Mouse (Mus musculus) lung, postnatal 4 days (tissue): ENCODE measurements around the gene Srrm2.
A peak's percentile ranks its signal among the peaks of the same experiment; 100 is the strongest.

Experiments used
- DNase-seq, 2 experiments: peaks; one replicate each; pipeline ENCODE4 v3.0.0; 2021

Gene Srrm2

DNA sequence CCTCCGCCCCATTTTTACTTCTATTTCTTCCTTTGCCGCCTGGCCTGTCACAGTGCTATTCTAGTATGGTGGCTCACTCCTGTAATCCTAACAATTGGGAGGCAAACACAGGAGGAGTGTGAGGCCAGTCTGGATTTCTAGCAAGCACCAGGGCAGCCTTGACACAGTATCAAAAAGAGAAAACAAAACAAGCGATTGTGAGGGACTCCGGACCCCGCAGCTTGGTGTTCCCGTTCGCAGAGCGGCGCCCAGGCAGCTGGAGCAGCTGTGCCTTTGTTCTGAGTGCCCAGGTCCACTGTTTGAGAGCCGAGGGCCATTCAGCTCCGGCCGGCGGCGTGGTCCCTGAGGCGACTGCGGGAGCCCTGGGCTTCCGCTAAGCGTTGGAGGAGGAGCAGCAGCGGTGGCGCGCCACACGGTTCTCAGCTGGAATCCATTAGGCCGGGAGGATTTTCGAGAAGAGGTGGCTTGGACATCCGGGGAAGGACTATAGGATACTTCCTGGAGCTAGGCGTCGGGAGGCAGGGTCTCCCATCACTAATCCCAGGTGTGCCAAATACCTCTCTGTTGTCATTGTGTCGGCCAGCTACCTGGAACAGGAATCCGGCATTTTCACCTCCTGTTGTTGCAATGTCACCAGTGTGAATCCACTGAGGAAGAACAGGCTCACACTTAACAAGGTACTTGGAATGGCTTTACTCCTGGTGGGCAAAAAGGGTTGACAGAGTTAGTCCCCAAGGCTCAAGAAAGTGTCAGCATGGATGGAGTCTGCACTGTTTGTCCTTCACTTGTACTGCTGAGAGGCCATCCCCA lies at the start of gene Srrm2:
TSS of gene Srrm2 (plus strand) at position 264 of the 810 bp plus-strand sequence.
- DNase-seq = peak; percentile 73 to 77

DNA sequence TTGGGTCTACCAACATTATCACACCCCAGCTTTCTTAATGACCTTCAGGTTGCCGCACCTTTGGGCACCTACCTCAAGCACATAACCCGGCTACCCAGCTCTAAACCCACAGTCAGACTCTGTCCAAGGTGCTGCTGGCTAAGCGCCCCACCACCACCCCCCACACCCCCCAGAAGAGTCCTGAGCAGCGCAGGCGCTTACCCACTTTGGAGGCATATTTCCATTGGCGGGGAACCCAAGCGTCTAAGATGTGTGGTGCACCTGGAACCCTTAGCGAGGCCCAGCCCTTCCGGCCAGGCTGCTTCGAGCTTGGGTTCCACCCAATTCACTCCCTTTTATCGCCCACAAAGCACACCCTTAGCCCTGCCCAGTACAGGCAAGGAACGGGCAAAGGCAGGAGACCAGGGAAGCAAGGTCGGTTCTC lies 49.7 kb upstream of the Srrm2 start, which contains the start of gene Paqr4:
TSS of gene Paqr4 (minus strand) at position 270 of the 424 bp plus-strand sequence.
- peak in 1 of 2 experiments; percentile 50 for DNase-seq

DNA sequence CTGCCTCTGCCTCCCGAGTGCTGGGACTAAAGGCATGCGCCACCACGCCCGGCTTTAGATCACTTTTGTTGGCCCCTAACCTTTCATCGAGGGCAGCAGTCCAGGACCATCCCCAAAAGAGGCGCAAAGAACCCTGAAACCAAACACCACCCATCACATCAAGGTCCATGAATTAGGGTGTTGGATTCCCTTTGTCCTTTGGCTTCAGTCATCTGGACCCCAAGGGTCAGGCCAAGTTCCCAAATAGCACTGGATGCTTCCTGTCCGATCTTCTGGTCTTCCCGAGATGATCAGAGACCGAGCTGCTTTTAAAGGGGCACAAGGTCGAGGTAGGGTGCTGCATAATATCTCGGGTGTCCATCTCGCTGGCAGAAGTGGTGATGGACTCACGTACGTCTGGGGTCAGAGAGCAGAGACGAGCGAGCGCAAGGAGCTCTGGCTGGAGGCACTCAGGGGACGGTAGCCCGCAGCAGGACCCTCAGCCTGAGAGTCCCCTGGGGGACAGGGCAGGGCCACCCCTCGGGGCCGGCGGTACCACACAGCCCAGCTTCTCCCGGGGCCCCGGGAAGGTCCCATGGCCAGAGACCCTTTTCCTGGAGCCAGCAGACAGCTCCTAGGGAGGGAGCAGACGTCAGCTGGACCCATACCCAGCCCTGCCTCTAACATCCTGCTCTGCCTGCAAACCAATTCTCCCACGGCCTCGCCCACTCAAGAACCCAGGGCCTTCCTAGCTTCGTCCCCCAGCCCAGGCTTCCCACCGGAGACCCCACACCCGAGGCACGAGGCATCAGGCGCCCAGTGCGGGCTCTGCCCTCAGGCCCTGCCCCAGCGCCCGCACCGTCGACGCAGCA lies 48.7 kb upstream of the Srrm2 start:
- DNase-seq = no peak

DNA sequence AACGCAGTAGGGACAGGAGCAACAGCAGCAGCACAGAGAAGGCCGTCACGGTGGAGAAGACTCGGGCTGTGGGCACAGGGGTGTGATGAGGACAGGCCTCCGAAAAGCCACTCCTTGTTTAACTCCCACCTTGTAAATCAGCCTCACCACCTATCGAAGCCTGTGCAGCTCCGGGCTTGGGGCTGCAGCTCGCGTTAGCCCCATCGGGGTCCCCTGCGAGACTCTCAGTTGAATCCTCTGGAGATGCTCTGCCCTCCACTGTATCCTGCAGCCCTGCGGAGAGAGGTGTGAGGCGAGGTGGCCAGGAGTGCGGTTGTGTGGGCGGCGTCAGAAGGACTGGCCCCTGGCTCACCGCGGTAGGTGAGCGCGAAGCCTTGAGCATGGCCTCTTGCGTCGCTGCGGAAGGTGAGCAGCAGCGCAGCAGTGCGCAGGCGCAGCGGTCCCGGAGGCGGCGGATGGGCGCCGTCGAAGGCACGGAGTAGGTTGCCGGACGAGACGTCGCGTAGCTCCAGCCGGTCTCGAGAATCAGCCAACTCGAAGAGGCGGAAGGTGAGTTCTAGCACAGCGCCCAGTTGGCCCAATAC lies 48.0 kb upstream of the Srrm2 start:
- peak; percentile 56 to 65 for DNase-seq

DNA sequence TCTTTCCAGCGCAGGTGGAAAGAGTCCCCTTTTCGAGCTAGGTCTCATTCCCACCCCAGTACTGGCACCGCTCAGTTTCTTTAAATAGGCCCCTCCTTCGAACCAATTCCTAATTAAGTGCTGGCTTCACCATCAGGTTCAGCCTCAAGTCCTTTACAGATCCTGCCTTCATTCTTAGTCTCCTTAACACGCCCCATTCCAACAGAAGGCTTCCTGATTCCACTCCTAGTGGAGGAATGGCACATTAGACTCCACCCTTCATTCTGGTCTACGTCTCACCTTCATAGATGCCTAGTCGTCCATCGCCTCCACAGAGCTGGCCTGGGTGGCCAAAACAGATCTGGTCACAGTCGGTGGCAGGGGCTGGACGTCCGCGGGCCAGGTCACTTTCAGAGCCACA lies 47.4 kb upstream of the Srrm2 start:
- no peak for DNase-seq

DNA sequence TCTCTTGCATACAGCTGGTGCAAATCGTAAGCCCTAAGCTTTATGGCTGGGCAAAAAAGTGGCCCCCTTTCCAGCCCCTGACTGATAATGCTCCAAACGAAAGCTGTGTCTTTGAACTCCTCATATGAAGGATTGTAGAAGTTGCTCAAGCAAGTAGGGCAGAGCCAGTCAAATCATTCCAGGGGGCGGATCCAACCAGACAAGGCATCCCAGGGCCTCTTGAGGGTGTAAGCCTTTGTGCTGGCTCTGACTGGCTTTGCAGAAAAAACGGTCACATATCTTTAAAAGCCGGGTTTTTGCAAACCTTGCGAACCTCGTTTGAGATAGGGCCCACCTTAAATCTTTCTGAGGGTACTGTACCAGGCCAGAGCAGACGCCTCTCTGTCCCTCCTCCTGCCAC lies 46.3 kb upstream of the Srrm2 start:
- no peak for DNase-seq

DNA sequence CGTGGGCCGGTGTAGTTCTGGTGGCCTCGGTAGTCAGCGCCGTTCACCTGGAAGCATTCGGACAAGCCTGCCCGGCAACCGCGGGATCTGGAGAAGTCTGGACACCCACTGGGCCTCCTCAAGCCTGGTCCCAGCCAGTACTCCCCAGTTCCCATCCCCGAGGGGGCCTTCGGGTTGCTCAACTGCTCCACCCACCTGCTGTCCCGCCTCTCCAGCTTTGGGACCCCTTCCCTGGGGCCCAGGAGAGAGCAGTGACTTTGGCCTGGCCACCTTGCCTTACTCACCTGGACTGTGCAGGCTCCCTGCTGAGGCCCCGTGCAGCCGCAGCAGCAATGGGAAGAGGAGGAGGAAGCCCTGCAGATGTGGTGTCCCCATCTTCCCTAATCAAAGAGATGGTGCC lies 45.7 kb upstream of the Srrm2 start:
- no peak for DNase-seq

DNA sequence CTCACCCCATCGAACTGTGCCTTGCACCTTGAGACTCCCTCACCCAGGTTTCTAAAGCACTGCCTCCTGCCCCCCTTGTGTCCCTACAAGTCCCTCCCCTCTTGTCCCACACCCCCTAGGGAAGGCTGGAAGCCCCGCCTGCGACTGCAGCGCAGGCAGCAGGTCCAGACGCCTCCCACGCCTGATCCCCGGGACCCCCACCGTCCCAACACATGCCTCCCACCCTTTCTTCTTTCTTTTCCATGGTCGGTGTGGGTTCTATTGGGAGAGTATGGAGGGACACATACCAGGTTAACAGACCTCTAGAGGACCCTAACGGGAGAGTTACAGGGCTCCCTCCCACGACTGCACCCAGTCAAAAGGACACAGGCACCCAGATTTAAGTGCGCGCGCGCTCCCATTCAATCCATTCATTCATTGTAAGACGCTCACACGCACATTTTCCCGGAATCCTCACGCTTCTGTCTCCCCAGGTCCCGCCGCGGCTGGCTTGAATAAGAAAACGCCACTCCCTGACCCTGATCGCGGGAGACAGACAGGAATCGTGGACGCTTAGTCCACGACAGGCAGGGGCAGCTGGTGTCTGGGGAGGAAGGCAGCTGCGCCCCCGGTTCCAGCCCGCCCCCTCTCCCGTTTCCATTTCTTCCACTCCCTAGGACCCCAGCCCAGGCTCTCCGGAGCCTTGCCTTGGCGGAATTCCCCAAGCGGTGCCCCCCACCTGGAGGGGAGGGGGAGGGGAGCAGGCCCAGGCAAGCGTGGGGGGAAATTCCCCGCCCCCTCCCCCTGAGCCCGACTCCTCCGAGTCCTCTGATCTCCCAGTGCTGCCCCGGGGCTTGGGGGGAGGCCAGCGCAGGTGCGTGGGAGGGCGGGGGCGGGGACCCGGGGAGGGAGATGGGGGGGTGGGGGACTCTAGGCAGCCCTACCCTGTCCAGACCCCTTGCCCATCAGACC lies 44.8 kb upstream of the Srrm2 start, which contains the start of gene Kremen2:
TSS of gene Kremen2 (minus strand) at position 533 of the 951 bp plus-strand sequence.
- DNase-seq = no peak

DNA sequence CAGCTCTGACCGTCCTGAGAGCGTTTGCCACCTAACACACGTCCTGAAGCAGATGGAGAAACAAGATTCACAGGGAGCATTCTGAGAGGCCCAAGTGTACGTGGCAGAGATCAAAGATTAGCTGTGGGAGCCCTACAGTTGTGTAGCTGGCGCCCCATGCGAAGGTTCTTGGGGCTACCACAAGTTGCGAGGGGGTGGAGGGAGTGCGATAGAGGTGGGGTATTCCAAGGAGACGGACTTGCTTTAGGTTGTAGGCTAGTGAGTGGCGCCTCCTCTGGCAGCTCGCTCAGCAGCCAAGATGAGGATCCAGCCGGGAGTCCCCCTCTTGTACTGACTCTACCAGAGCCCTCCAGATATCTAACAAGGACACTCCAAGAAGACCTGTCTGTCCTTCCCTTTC lies 44.0 kb upstream of the Srrm2 start:
- peak; percentile 24 to 29 for DNase-seq

DNA sequence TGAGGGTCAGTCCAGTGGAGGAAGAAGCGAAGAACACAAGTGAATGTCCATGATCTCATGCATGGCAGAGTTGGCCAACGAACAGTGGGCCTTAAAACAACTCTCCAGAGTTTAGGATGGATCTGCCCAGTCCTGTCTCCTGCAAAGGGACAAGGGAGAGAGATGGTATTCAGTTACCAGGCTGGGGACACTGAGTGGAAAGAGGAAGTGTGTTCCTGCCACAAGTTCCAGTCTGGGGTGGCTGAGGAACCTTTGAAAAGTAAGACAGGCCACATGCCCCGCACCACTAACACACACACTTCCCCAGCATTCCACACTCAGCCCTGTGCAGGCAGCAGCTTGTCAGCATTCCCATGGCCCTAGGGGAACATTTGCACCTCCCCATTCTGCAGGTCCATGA lies 43.6 kb upstream of the Srrm2 start:
- peak; percentile 14 to 15 for DNase-seq

DNA sequence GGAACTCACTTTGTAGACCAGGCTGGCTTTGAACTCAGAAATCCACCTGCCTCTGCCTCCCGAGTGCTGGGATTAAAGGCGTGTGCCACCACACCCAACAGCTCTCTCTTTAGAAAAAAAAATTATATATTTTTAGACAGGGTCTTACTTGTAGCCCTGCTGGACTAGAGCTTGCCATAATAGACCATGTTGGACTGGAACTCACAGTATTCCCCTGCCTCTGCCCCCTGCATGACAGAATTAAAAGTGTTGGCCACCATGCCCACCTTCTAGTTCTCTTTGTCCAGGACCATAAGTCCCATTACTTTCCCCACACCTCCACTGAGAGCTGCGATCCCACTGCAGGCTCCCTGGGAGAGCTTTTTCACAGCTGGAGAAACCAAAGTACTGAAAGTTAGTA lies 42.9 kb upstream of the Srrm2 start:
- peak in 1 of 2 experiments; percentile 12 for DNase-seq

DNA sequence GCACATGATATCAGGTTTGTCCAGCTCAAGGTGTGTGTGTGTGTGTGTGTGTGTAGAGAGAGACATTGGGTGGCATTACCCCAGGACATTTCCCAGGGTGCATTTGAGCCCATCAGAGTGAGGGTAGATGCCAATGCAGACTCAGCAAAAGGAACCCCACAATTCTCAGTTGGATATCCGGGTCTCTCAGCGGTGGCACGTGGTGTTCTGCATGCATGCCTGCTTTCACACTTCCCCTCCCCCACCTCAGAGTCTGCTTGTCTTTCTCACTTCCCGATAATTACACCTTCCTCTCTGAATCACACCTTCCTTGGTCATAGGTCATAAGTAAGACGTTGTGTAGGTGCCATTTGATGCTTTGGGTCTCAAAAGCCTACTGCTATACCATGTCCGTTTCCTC lies 42.3 kb upstream of the Srrm2 start:
- DNase-seq = no peak

DNA sequence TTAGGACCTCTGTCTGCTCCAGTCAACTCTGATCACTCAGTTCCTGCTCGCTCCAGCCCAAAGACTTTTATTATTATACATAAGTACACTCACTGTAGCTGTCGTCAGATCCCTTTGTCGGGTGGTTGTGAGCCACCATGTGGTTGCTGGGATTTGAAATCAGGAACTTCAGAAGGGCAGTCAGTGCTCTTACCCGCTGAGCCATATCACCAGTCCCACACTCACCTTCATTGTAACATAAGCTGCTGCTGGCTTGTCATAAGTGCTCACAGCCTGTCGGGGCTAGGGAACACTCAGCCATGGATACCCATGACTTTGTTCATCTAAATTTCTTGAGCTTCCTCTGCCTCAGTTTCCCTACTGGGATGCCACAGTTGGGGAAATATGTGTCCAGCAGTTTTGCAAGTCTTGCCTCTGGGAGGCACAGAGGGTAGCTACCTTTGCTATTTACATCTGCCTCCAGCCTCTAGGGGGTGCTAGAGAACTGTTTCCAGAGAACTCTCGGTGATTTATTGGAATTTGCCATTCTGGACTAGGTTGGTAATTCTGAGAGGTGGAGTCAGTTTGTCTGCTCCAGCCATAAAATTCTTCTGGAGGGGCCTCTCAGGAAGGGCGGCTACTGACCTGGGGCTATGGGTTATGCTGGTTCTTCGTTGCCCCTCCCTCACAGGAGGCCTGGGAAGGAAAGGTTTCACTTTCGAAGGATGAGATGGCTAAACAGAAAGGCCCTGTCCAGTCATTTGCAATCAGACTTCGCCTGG lies 41.5 kb upstream of the Srrm2 start:
- DNase-seq = peak; percentile 72 to 82

DNA sequence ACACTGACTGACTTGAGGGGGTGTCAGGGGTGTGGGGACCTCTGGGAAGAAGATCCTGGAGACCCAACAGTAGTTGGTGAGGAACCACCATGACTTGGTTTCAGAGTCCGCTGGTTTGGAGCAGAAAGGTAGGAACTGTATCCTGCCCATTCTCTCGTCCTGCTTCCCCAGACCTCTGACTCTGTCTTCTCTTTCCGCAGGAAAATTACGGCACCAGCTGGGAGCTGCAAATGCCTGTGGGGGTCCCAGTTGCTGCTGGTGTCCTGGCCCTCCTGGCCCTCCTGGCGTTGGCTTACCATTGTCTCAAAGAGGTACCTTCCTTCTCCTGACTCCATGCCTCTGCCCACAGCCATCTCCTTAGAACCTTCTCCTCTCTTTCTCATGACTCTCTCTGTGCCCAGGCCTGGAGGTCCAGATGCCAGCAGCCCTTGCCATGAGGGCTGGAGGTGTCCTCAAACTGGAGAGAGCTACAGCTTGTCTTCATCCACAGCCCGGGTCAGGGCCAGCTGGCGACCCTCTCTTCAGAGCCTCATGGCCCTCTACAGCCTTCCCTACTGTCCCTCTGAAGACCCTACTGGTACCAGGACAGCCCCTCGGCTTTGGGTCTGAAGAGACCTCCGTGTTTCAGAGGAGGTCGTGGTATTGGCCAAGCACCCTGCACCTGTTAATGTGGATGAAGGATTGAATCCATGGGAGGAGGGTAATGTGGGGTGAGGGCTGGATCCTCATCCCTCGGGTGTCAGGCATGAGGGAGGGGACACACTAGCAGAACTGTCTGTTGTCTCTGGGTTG lies 40.7 kb upstream of the Srrm2 start:
- no peak for DNase-seq

DNA sequence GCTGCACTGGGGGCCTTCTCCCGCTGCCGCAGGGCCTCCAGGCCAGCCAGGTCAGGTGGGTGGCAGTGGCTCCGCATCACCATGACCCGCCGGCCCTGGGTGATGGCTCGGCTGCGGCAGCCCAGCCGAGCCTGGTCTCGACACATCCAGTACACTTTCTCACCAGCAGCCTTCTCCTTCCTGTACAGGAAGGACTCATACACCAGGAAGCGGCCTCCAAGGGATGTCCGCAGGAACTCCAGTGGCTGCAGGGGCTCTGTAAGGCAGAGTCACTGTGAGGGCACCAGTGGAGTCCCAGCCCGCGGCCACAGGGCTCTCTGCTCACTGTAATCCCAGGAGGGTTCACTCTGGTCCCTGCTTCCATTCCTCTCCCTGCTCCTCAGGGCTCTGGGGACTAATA lies 34.6 kb upstream of the Srrm2 start:
- DNase-seq = peak in 1 of 2 experiments; percentile 30

DNA sequence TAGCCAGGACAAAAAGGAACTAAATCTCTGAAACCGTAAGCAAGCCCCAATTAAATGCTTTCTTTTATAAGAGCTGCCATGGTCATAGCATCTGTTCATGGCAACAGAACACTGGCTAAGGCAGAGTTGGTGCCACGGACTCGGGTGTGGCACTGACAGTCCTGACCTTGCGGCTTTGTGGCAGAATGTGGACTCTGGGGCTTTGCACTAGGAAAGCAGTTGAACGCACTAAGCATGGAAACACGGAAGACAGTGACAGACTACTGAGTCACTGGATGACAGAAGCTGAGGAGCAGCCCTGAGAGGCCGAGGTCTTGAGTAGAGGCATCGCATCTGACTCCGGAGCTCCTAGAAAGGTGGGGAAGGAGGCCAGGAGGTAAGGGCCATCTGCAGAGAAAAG lies 32.8 kb upstream of the Srrm2 start:
- DNase-seq = no peak

DNA sequence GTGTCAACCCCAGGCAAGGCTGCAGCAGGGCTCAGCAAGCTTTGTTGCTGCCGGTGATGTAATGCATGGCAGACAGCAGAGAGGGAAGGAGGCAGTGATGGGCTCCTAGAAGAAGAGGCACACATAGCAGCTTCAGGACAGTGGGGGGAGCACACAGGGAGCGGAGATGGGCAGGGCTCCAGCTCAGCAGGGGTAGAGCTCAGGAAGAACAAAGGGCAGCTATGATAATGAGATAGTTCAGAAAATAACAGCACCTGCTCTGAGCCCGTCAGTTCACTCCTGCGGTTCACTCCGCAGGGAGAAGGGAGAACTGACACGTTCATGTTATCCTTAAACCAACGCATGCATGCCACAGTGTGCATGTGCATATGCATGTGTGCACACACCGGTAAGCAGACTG lies 31.5 kb upstream of the Srrm2 start:
- DNase-seq = no peak

DNA sequence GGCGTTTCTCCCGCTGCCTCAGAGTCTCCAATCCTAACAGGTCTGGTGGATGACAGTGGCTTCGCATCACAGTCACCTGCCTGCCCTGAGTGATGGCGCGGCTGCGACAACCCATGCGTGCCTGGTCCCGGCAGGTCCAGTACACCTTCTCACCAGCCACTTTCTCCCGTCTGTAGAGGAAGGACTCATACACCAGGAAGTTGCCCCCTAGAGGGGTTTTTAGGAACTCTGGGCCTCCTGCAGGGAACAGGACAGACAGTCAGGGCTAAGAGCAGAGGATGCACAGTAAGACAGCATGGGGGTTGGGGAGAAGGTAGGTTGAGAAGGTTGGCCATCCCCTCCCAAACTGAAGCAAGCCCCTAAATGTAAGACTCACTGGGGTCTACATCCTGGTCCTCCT lies 30.1 kb upstream of the Srrm2 start:
- no peak for DNase-seq

DNA sequence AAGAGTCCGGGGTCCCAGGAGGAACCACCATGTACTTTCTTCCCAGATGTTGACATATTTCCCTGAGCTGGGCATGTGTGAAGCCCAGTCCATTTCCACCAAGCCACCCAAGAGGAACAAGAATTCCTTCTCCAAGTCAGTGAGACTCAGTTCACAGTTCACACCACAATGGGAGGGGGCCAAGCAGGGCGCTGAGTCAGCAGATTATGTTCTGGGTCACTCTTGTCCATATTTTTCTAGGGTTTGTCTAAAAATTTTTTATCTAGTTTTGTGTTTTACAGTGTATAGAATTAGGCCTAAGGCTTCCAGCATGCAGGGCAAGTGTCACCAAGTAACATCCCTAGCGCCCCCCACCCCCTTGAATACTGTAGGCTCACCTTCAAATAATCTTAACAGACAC lies 29.2 kb upstream of the Srrm2 start:
- no peak for DNase-seq

DNA sequence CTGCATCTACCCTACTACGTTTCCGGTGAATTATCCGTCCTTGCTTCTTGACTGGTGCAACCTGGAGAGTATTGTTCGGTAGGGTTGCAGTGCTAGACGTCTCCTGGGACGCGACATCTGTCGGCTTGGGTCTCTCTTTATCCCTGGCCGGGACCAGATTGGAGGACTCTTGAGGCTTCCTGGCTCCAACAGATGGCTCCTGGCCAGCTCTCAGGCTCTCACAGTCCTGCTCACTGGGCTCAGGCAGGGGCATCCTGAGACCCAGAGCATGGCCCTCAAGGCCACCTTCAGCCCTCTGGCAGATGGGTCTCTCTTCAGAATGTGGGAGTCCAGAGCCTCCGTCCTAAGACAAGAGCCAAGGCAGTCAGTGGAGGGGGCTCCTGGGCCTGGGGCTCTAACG lies 27.4 kb upstream of the Srrm2 start:
- no peak for DNase-seq

DNA sequence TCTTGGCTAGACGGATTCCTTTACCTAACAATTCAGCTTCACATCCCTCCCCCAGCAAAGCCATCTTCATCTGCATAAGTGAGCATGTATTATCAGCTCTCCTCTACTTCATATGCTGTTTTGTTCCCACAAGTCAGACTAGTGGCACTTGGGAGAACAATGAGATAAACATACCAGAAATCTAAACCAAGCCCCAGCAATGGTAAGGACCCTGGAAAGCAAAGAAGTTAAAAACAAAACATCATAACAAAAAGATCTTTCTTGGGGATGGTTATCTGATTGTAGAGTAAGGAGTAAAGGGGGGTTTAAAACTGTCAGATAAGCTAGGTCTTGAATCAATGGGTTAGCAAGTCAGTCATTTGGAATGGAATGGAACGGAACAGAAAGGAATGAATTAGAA lies 19.8 kb upstream of the Srrm2 start:
- DNase-seq = no peak
